Mouse (Mus musculus) layer of hippocampus, adult 11-12 months (tissue): ENCODE results near the gene March7.

Source experiments
- DNase-seq: peaks from one replicate; pipeline ENCODE4 v3.0.0; 2022; ENCODE audit warnings: low spot score

The March7 gene

GRCm38 (mm10) chr2:60209703-60210651 is at the start of gene March7, which contains the start of gene Baz2b:
Gene March7, plus strand, starts transcription at chr2:60209887.
Gene Baz2b, minus strand, starts transcription at chr2:60209839.
- DNase-seq = peak; percentile 81

- no peak for DNase-seq
These were observed 45.9 kb upstream of the March7 start for GRCm38 (mm10) chr2:60163744-60164143.

- DNase-seq = no peak
These were observed 44.0 kb upstream of the March7 start for GRCm38 (mm10) chr2:60165679-60166078.

- DNase-seq = no peak
These were observed 42.8 kb upstream of the March7 start for GRCm38 (mm10) chr2:60166878-60167277.

- peak; percentile 17 for DNase-seq
These were observed 37.7 kb upstream of the March7 start for GRCm38 (mm10) chr2:60171786-60172530.

GRCm38 (mm10) chr2:60172531-60172914 is 37.2 kb upstream of the March7 start:
- DNase-seq = peak; percentile 9

- no peak for DNase-seq
These were observed 36.5 kb upstream of the March7 start for GRCm38 (mm10) chr2:60173190-60173589.

GRCm38 (mm10) chr2:60173595-60173994 is 36.1 kb upstream of the March7 start:
- DNase-seq = no peak

- DNase-seq = no peak
These were observed 34.6 kb upstream of the March7 start for GRCm38 (mm10) chr2:60175078-60175477.

GRCm38 (mm10) chr2:60176087-60176486 is 33.6 kb upstream of the March7 start:
- peak; percentile 13 for DNase-seq

GRCm38 (mm10) chr2:60177490-60177889 is 32.2 kb upstream of the March7 start:
- no peak for DNase-seq

- DNase-seq = no peak
These were observed 28.0 kb upstream of the March7 start for GRCm38 (mm10) chr2:60181696-60182095.

- no peak for DNase-seq
These were observed 12.8 kb upstream of the March7 start for GRCm38 (mm10) chr2:60196841-60197240.

- no peak for DNase-seq
These were observed 9.6 kb upstream of the March7 start for GRCm38 (mm10) chr2:60200051-60200562.

- peak; percentile 59 for DNase-seq
These were observed 9.0 kb upstream of the March7 start for GRCm38 (mm10) chr2:60200667-60201066.

- DNase-seq = no peak
These were observed 6.7 kb upstream of the March7 start for GRCm38 (mm10) chr2:60202900-60203530.

- no peak for DNase-seq
These were observed 6.0 kb upstream of the March7 start for GRCm38 (mm10) chr2:60203733-60204132.

GRCm38 (mm10) chr2:60204162-60204561 is 5.5 kb upstream of the March7 start:
- DNase-seq = no peak

- DNase-seq = no peak
These were observed 3.9 kb upstream of the March7 start for GRCm38 (mm10) chr2:60205795-60206194.

GRCm38 (mm10) chr2:60209122-60209611 is 520 bp upstream of the March7 start:
- peak; percentile 51 for DNase-seq

- DNase-seq = no peak
These were observed 1.1 kb downstream of the March7 start for GRCm38 (mm10) chr2:60210821-60211220.

- no peak for DNase-seq
These were observed 2.8 kb downstream of the March7 start for GRCm38 (mm10) chr2:60212488-60212887.
